Mouse (Mus musculus) hindbrain, embryonic 16.5 days (tissue): ENCODE results near the gene Cldn5. TPM values are rescaled to one million over a fixed set of nuclear protein-coding genes. Genes with fewer than 3 reads are reported as not detected.

ENCODE experiments used
- ATAC-seq: fragments of 200-750 bp; cut with Nextera tagmentation; 2 replicates; pipeline ENCODE4 v1.8.0; 2017; ENCODE audit warnings: moderate TSS enrichment, moderate library complexity
- H3K27ac ChIP-seq: fragments of 300-500 bp; sonication (generic); 2 replicates; pipeline ENCODE4 v1.5.1; 2014; ENCODE audit warnings: low read depth, mild to moderate bottlenecking, control low read depth, low read length, moderate library complexity
- H3K27me3 ChIP-seq: fragments of 300-500 bp; sonication (generic); replicated peaks from 2 replicates; pipeline ENCODE4 v1.6.1; 2014; ENCODE audit warnings: low read length; ENCODE audit not compliant: control insufficient read depth, insufficient read depth
- H3K36me3 ChIP-seq: fragments of 300-500 bp; sonication (generic); 2 replicates; pipeline ENCODE4 v1.6.1; 2014; ENCODE audit warnings: mild to moderate bottlenecking, low read length, moderate library complexity, mixed read lengths; ENCODE audit not compliant: control insufficient read depth, insufficient read depth
- H3K4me1 ChIP-seq: fragments of 300-500 bp; sonication (generic); 2 replicates; pipeline ENCODE4 v1.6.1; 2014; ENCODE audit warnings: low read depth, low read length; ENCODE audit not compliant: control insufficient read depth, insufficient read depth
- H3K4me2 ChIP-seq: fragments of 300-500 bp; sonication (generic); 2 replicates; pipeline ENCODE4 v1.6.1; 2014; ENCODE audit warnings: mild to moderate bottlenecking, low read length, control low read depth, moderate library complexity
- H3K4me3 ChIP-seq: fragments of 300-500 bp; sonication (generic); 2 replicates; pipeline ENCODE4 v1.5.1; 2014; ENCODE audit warnings: mild to moderate bottlenecking, low read length, control low read depth, moderate library complexity
- H3K9ac ChIP-seq: fragments of 300-500 bp; sonication (generic); 2 replicates; pipeline ENCODE4 v1.6.1; 2014; ENCODE audit warnings: low read depth, mild to moderate bottlenecking, control low read depth, low read length, moderate library complexity
- H3K9me3 ChIP-seq: fragments of 300-500 bp; sonication (generic); 2 replicates; pipeline ENCODE4 v1.6.1; 2014; ENCODE audit warnings: mild to moderate bottlenecking, low read length, moderate library complexity; ENCODE audit not compliant: control insufficient read depth
- WGBS: fragments of 180-500 bp; shearing (Covaris S2); extraction: QIAGEN DNeasy Blood & Tissue Kit; methylation state at CpG from one replicate; pipeline ENCODE4 v1.1.7; 2014; 5-methylcytosine and 5-hydroxymethylcytosine counted together
- polyA plus RNA-seq: library from polyadenylated mRNA; unstranded; fragments of >200 nt; fragmentation: Nextera tagmentation; extraction: Ambion mirVana; gene quantifications from 2 replicates; pipeline ENCODE4 v1.2.1, GENCODE M21; 2015

Gene Cldn5
- polyA plus RNA-seq, 1 experiment from 2014 or later = 124 TPM

- WGBS = 56% methylated on average over 2 of the region's 2 CpGs
- no peaks in the 10 kb centered on the region for H3K9me3 ChIP-seq
- no peak overlapping the region for H3K27ac ChIP-seq
- no peaks in the 10 kb centered on the region for H3K36me3 ChIP-seq
- peaks cover 41% of the 10 kb centered on the region for H3K27me3 ChIP-seq
- peaks cover 9% of the 10 kb centered on the region for H3K4me1 ChIP-seq
- no peak overlapping the region for H3K9ac ChIP-seq
- no peak overlapping the region for H3K4me2 ChIP-seq
- H3K4me3 ChIP-seq = no peak overlapping the region; the same call in 1 of the 2 replicates
- ATAC-seq = no peak
These were observed 1.8 kb downstream of the Cldn5 start for GRCm38 (mm10) chr16:18778461-18778860.

- Histone ChIP-seq H3K9me3 (no peaks in the 10 kb centered on the region), H3K9ac (no peak overlapping the region), H3K27me3 (peaks cover 25% of the 10 kb centered on the region), H3K27ac (no peak overlapping the region), H3K4me1 (peaks cover 9% of the 10 kb centered on the region), H3K36me3 (no peaks in the 10 kb centered on the region), H3K4me3 (no peak overlapping the region), H3K4me2 (no peak overlapping the region)
- WGBS = 89% methylated on average over 10 of the region's 10 CpGs
- no peak for ATAC-seq
These were observed 5.2 kb downstream of the Cldn5 start for GRCm38 (mm10) chr16:18781810-18782209.

- H3K4me2 ChIP-seq = no peak overlapping the region
- H3K27me3 ChIP-seq = no peaks in the 10 kb centered on the region
- H3K4me1 ChIP-seq = no peaks in the 10 kb centered on the region
- ATAC-seq = no peak
- no peak overlapping the region for H3K27ac ChIP-seq
- no peak overlapping the region for H3K9ac ChIP-seq
- 85% methylated on average over 7 of the region's 7 CpGs for WGBS
- H3K4me3 ChIP-seq = no peak overlapping the region
- no peaks in the 10 kb centered on the region for H3K9me3 ChIP-seq
- H3K36me3 ChIP-seq = no peaks in the 10 kb centered on the region
These were observed 8.4 kb downstream of the Cldn5 start for GRCm38 (mm10) chr16:18785025-18785424.

GRCm38 (mm10) chr16:18785485-18785884 is 8.8 kb downstream of the Cldn5 start:
- Histone ChIP-seq H3K36me3 (no peaks in the 10 kb centered on the region), H3K9ac (no peak overlapping the region), H3K27ac (no peak overlapping the region), H3K27me3 (no peaks in the 10 kb centered on the region), H3K4me2 (no peak overlapping the region), H3K9me3 (no peaks in the 10 kb centered on the region), H3K4me3 (no peak overlapping the region), H3K4me1 (no peaks in the 10 kb centered on the region)
- no peak for ATAC-seq
- WGBS = 80% methylated on average over 1 of the region's 1 CpGs

- WGBS = 93% methylated on average over 10 of the region's 10 CpGs
- ATAC-seq = no peak
- H3K4me1 ChIP-seq = no peaks in the 10 kb centered on the region
- H3K9ac ChIP-seq = no peak overlapping the region
- H3K4me3 ChIP-seq = no peak overlapping the region
- no peaks in the 10 kb centered on the region for H3K9me3 ChIP-seq
- no peaks in the 10 kb centered on the region for H3K27me3 ChIP-seq
- H3K27ac ChIP-seq = no peak overlapping the region
- no peaks in the 10 kb centered on the region for H3K36me3 ChIP-seq
- no peak overlapping the region for H3K4me2 ChIP-seq
These were observed 10.0 kb downstream of the Cldn5 start for GRCm38 (mm10) chr16:18786652-18787051.

GRCm38 (mm10) chr16:18788627-18789406 is 12.2 kb downstream of the Cldn5 start:
- Histone ChIP-seq H3K4me3 (no peak overlapping the region), H3K27ac (no peak overlapping the region), H3K9ac (no peak overlapping the region), H3K4me1 (no peaks in the 10 kb centered on the region), H3K9me3 (no peaks in the 10 kb centered on the region), H3K4me2 (no peak overlapping the region), H3K27me3 (no peaks in the 10 kb centered on the region), H3K36me3 (no peaks in the 10 kb centered on the region)
- 90% methylated on average over 10 of the region's 10 CpGs for WGBS
- ATAC-seq = no peak

GRCm38 (mm10) chr16:18795223-18795899 is 18.7 kb downstream of the Cldn5 start:
- 90% methylated on average over 11 of the region's 11 CpGs for WGBS

GRCm38 (mm10) chr16:18796645-18797044 is 20.0 kb downstream of the Cldn5 start:
- H3K27me3 ChIP-seq = no peaks in the 10 kb centered on the region

More at GRCm38 (mm10) chr16:18795223-18795899, 18.7 kb downstream of the Cldn5 start:
- Histone ChIP-seq H3K36me3 (no peaks in the 10 kb centered on the region), H3K4me3 (no peak overlapping the region), H3K27me3 (no peaks in the 10 kb centered on the region), H3K4me2 (no peak overlapping the region), H3K9me3 (no peaks in the 10 kb centered on the region), H3K9ac (no peak overlapping the region), H3K27ac (no peak overlapping the region), H3K4me1 (no peaks in the 10 kb centered on the region)
- no peak for ATAC-seq

GRCm38 (mm10) chr16:18798151-18798550 is 21.5 kb downstream of the Cldn5 start:
- H3K4me2 ChIP-seq = no peak overlapping the region
- no peaks in the 10 kb centered on the region for H3K27me3 ChIP-seq
- no peak for ATAC-seq
- H3K4me3 ChIP-seq = no peak overlapping the region
- no peaks in the 10 kb centered on the region for H3K36me3 ChIP-seq
- H3K27ac ChIP-seq = no peak overlapping the region
- H3K9me3 ChIP-seq = no peaks in the 10 kb centered on the region
- H3K4me1 ChIP-seq = no peaks in the 10 kb centered on the region
- WGBS = 93% methylated on average over 5 of the region's 5 CpGs
- no peak overlapping the region for H3K9ac ChIP-seq

More at GRCm38 (mm10) chr16:18796645-18797044, 20.0 kb downstream of the Cldn5 start:
- Histone ChIP-seq H3K9ac (no peak overlapping the region), H3K27ac (no peak overlapping the region), H3K4me3 (no peak overlapping the region), H3K4me2 (no peak overlapping the region), H3K4me1 (no peaks in the 10 kb centered on the region), H3K36me3 (no peaks in the 10 kb centered on the region), H3K9me3 (no peaks in the 10 kb centered on the region)
- 79% methylated on average over 7 of the region's 7 CpGs for WGBS
- ATAC-seq = no peak
